Mouse (Mus musculus) heart, adult 2 months (tissue): Measurements from ENCODE around the gene Stx7.

Experiments used
- CTCF ChIP-seq: fragments of 200-600 bp; IDR thresholded peaks from 2 replicates; pipeline ENCODE4 v1.8.1; 2022; ENCODE audit warnings: antibody characterized with exemption, mild to moderate bottlenecking, moderate library complexity
- EP300 ChIP-seq: fragments of 200-500 bp; IDR thresholded peaks from 2 replicates; pipeline ENCODE4 v1.6.1; 2011; ENCODE audit warnings: low read depth, low read length, control low read depth; ENCODE audit not compliant: insufficient read depth
- POLR2A ChIP-seq: fragments of 200-500 bp; IDR thresholded peaks from 2 replicates; pipeline ENCODE4 v1.6.1; 2011; ENCODE audit warnings: mild to moderate bottlenecking, low read depth, low read length, control low read depth; ENCODE audit not compliant: insufficient read depth

- TF ChIP-seq CTCF (no peak), POLR2A (no peak), EP300 (no peak)
Observed at GRCm38 (mm10) chr10:24232281-24232680, 83.2 kb downstream of the Stx7 start.
